Mouse (Mus musculus) adrenal gland, adult (tissue): ENCODE data around the gene Dmac1.
A peak's percentile ranks its signal among the peaks of the same experiment; 100 is the strongest.
"Not testable (repeated sequence)": the region's sequence is repeated elsewhere in the genome, so short reads cannot be mapped to it uniquely, and the experiment has no call there.

Experiments used
- DNase-seq, 2 experiments: peaks; one replicate each; pipeline ENCODE4 v3.0.0; 2022 to 2023; ENCODE audit warnings: low spot score in 1 of 2; ENCODE audit not compliant: inconsistent age in 2 of 2

Gene Dmac1

DNA sequence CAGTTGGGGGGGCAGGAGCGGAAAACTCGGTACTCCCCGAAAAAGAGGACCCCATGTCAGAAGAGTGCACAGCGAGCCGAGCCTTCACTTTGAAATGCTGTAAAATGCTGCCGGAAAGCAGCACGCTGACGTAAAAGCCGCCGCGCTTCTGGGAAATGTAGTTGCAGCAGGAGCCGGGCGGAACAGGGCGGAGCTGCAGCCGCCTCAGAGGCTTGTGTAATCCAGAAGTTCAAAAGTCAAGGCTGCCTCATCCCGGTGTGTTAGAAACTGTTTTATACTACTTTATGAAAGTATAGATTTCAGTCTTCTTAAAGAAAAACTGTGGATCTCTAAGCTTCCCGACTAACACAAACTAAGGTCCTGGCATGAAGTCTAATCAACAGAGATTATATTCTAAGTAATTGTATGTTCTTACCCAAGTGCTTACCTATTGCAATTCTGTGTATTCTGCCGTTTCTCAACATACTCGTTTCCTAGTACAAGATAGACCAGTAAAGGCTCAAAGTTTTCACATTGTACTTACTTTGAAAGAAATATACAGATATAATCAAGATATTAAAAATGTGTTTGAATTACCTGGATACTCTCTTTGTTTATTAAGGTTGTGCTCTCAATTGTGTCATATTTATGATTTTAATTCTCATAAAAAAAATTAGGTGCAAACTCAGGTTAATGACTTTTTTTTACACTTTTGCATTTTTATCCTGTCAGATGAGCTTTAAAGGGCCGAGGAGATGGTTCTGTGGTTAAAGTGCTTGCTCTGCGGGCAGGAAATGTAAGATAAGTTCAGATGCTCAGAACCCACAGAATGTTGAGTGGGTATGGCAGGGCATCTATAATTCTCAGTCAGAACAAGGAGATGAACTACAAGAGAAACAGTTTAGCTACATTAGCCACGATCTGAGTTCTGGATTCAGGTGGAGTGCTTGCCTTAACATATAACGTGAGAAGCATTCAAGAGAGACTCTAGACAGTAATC is at the start of gene Dmac1:
Gene Dmac1, minus strand, starts transcription at position 109 of the 979 bp plus-strand sequence.
- DNase-seq, result peak; percentile 92 to 98

DNA sequence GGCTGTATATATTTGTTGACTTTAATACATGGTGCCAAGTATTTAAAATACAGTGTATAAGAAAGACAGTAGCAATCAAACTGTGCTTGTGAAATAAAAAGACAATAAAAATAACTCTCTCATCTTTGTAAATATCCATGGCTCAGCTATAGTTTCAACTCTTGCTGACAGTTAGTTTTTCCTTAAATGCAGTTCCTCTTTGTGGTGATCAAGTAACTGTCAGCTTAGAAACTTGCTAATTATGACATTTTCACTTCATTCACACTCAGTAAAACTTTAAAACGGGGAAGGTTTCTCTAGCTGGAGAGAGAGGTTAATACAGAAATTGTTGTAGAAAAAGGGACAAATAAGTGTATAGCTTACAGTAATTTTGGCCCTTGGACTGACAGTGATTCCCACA is 37.3 kb upstream of the Dmac1 start:
- no peak for DNase-seq

DNA sequence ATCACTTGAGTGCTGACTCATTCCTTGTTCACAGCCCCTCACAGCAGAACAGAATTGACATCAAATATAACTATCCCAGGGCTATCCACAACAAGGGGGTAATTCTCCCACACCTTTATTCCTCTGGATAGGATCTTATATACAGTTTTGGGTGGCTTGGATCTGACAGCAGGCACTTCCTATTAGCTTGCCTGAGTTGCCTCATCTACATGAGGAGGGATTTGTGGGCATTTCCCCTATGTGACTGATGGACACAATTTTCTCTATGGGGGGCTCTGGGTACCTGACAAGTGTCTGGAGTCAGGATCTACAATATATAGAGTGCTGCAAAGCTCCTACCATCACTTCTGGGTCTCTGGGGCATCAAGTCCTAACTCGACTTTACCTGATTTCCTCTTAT is 36.9 kb upstream of the Dmac1 start:
- no peak for DNase-seq

DNA sequence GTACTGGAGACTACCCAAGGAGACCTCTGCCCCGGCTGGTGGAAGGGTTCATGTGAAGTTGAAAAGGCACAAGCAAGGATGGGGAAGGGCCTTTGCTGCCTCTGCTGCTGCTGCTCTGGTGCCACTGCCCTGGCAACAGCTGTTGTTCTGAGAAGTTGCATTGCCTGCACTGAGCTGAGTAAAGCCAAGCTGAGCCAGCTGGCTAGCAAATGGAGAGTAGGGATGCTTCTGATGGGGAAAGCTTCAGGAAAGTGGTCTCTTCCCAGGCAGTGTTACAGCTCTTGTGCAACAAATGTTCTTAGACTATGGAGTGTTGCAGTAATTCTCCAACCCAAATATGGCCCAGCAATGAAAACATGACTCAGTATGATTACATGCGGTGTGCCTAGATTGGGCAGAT is 33.8 kb upstream of the Dmac1 start:
- no peak for DNase-seq

DNA sequence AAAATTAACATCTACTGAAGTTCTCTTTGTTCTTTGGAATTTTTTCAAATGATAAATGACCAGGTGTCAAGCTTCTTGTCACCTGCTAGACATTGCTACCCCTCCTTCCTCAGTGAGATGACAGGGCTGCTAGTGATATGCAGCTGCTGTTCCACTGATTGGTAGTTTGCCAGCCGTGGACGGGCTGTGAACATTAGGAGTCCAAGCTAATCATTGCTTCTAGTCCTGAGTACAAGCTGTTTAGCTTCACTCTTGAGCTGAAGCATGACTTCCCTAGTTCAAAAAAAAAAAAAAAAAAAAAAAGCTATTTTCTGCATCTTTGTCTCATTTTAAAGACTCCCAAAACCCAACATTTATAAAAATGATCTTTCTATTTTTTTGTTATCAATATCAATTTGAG is 33.2 kb upstream of the Dmac1 start:
- DNase-seq, result no peak

DNA sequence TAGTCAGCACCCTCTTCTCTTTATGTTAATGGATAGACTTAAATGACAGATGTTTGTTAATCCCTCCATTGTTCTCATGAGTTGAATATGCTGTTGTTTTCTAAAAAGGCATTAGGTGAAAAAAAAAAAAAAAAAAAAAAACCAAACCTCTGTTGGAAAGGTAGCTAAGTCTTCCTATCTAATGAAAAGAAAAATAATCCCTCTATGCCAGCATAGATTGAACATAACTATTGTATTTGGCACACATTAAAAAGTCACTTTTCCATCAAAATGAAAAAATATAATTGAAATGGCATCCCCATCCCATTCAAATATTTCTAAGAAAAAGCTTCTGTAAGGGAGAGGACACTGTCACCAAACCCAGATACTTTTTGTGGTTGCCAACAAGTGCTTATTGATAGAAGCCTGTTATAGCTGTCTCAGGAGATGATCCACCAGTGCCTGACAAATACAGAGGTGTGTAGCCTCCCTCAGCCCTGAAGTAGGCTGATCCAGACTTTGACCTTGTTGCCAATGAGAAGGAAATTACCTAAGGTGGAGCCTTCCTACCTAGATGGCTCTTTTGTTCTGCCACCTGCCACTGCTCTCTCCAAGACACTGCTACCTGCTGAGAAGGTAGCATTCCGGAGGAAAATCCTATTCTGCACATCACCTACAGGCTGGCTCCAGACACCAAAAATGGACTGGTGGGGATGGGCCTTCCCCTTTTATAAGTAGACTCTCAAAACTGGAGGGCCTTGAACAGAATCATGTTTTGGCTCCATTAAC is 22.3 kb upstream of the Dmac1 start:
- DNase-seq, result no peak

DNA sequence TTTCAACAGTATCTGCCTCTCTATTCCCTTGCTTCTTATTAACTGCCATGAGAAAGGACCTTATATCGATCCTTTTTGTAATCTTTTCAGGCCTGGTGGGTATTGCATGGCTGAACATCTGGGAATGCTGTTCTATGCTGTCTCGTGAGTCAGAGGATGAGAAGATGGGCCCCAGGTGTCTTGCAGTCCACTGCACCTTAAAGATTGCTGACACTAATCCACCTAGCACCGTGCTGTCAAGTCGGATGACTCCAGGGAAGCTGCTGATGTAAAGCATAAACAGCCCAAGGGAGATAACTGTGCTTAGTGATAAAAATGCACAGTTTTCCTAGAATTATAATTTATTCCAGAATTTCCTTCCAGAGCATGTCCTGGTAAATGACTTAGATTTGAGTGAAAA is 14.2 kb upstream of the Dmac1 start:
- DNase-seq, result no peak

DNA sequence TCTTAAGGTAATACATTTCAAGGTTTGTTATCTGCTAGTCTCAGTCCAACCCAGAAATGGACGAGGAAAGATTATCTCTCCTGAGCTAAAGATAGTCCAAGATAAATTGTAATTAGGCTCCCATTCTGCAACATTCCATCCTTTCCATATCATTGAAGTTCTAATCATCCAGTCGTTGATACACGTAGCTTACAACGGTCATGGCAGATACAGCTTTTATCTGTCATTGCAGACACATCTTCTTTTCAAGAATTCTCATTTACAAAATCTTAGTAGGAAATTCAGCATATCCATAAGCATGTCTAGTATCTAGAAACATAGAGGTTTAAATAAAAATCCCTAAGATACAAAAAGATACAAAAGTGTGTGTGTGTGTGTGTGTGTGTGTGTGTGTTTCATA is 13.0 kb upstream of the Dmac1 start:
- no peak for DNase-seq

DNA sequence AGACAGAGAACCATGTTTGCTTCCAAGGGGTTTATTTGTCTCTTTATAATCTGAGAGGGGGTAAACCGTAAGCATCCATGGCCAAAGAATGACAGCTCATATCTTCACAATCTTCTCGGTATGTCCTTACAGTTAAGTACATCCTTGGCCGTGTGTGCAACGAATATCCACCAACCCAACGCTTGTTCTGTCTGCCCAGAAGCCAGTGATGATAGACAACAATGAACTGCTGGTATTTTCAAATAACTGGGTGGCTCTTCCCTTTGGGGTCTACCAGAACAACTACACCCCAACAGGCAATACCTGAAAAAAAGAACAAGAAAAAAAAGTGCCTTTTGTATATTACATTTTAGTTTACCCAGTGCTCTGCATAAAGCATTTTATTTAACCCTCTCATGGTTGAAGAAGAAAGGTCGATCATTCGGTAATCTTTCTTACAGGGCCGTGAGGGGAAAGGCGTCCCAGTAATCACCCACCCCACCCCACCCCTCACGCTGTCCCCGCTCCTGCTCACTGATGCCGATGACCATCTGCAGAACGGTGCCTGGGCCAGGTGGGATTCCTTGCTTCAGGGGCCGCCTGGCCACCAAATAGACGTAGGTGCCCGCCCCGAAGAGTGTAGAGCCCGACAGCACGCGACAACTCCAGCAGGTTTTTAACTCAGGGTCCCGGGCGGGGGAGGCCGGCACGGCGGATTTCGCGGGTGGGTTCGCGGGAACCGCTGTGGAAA is 473 bp downstream of the Dmac1 start:
- DNase-seq, result peak in 1 of 2 experiments; percentile 46

DNA sequence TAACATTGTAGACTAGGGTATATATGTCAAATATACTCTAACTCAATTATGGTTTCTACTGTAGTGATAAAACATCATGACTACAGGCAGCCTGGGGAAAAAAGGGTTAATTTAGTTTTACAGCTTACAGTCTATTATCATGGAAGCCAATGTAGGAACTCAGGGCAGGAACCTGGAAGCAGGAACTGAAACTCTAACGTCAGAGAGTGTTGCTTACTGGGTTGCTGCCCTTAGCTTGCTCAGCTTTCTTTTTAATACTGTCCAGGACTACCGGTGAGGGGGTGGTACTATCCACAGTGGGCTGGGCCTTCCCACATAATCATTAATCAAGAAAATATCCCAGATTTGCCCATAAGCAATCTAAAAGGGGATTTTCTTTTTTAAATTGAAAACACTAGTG is 2.4 kb downstream of the Dmac1 start:
- DNase-seq, result no peak

DNA sequence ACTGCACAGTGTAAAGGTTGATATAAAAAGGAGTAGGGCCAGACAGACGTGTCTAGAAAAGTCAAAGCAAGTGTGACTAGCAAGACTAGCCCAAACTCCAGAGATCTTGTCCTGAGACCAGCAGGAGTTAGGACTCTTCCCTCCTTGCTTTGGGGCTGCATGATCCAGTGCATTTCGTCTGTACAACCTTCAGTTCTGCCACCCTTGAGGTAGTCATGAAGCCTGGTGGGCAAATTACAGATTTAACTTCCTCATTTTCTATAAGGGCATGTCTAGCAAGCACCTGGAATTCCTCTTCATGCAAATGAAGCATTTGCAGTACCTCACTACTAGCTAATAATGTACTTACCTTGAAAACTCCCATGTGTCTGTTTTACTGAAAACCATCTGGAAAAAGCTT is 10.2 kb downstream of the Dmac1 start:
- no peak for DNase-seq

DNA sequence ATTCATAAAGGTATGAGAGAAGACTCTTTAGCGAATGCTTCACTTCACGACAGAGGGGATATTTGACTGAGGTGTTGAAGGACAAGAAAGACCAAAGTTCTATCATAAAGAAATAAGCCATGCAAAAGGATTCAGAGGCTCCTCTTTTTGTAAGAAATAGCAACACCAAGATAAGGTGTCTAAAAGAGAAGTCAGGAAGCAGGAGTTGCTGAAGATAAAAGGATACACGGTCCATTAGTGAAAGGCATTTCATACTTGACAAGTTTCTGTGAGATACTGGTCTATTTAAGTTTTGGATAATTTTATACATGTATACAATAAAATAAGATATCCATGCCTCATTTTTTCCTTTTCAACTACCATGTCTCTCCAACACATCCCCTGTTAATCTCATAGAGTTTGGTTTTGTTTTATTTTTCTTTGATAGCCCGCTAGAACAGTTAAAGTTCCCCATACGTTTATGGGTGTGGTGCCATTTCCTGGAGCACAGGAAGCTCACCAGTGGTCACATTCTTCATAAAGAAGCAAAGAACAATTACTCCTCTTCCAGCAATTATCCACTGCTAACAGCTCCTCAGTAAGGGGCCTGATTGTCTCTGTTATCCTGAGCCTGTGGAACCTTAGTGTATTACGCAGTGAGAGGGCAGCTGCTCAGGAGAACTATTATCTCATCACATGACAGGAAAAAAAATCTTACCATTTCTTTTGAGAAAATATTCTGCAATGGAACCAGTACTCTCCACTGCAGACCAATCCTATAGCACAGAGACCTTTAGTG is 11.1 kb downstream of the Dmac1 start:
- no peak for DNase-seq

DNA sequence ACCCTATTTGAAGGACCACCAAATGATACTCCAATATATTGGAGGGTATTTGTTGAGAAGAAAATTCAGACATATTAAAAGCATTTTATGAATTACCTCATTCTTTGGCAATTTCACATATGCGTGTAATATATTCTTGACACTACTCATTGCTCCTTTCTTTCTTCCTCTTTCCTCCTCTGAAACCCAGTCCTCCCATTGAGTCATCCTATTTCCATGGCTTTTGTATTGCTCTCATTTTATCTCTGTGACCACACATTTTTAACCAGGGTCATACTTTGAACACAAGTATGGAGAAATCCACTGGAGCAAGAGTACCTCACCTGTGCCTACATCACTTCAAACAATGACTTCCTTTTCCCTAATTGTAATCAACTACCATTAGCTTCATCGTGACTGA is 13.9 kb downstream of the Dmac1 start:
- no peak for DNase-seq

DNA sequence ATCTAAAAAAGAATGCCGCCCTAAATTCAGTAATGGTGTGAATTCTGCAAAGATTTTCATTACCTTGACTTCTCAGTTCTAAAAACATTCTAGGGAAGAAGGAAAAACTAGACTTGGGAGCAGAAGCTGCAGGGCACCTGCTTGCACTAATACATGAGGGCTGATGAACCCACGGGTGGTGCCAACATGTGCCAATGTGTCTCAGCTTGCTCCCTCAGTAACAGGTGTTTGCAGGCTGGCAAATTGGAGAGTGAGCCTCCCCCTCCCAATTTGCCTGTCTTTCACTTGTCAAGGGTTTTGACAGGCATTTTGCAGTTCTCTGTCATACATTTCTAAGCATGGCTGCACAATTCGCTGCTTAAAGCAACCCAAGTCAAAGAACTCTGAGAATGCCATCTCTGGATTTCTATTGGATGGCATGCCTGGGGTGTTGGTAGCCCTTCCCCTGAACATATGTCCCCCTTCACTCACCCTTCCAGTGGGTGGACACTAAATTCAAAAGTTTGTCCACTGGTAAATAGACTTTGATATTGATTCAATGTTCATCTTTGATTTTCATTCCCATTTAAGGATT is 14.5 kb downstream of the Dmac1 start:
- DNase-seq, result no peak

DNA sequence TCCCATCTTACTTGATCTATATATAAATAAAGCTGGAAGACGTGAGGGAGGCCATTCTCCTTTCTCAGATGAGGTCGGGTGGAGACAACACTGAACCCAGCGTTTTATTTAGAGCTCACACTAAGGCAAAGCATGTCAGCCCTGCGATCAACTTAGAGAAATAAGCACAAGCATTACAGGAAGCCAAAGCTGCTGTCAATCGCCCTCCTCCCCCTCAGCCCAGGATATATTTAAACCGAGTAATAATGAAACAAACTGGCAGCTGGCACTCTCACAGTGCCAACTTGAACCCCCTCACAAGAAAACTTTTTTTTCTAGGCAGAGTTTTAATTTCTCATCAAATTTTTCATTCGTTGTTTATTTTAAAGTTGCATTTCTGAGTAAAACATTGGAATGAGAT is 15.7 kb downstream of the Dmac1 start:
- DNase-seq, result no peak

DNA sequence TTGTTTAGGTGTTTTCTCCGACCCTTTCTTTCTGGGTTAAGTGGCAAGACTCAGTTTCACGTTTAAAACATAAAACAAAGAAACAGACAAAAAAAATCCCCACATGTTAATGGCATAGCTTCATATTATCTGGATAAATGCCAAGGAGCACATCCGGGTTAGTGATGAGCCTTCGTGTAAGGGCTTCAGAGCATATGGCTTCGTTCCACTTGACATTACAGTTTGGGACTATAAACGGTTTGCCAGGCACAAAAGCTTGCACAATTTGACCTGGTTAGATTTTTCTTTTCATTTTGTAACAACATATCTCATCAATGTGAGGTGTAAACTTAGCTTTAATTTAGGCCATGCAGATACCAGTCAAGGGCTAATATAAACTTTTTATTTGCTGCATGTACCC is 17.9 kb downstream of the Dmac1 start:
- DNase-seq, result no peak

DNA sequence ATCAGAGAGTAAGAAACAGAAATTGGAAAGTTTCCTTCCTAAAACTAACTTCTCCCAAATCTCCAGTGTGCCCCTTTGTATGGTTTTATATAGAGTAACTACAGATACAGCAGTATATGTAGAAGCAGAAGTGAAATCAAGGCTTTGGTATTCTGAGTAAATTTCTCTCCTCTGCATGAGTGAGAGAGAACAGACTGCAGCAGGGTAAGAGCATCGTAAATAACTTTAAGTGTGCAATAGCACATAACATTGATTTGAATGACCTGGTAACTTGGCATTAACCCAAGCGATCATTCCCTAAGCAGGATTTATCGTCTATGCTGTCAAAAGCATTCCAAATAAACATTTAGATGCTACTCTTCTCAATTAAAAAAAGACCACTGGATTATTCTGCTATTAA is 18.7 kb downstream of the Dmac1 start:
- no peak for DNase-seq

DNA sequence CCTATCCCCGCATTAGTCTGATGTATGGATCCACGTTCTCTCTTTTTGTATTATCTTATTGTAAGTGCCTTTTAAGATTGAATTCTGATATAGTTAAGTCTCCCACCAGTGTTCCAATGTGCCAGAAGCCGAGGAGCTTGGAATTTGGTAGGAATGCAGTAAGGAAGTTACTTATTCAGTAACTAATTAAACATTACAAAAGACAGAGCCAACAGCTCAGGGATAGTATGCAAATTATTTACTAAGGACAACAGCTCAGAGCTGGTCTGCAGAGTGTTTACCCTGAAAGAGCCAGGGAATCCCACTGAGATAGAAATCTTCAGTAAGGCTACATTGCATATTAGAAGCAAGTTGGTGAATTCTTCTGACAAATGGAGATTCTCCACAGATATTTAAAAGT is 43.5 kb downstream of the Dmac1 start:
- not testable (repeated sequence) for DNase-seq
